Mouse (Mus musculus) limb, embryonic 15.5 days (tissue): ENCODE data around the gene Mturn. TPM values are rescaled to one million over a fixed set of nuclear protein-coding genes. Genes with fewer than 3 reads are reported as not detected.

Source experiments
- ATAC-seq: fragments of 200-750 bp; cut with Nextera tagmentation; 2 replicates; pipeline ENCODE4 v1.8.0; 2017; ENCODE audit warnings: low read depth, moderate TSS enrichment; ENCODE audit not compliant: insufficient number of reproducible peaks, low FRiP score, low TSS enrichment
- H3K27ac ChIP-seq: fragments of 300-500 bp; sonication (generic); 2 replicates; pipeline ENCODE4 v1.5.1; 2015; ENCODE audit warnings: moderate library complexity, mild to moderate bottlenecking, inconsistent platforms
- H3K27me3 ChIP-seq: fragments of 300-500 bp; sonication (generic); 2 replicates; pipeline ENCODE4 v1.6.1; 2015; ENCODE audit warnings: inconsistent platforms
- H3K36me3 ChIP-seq: fragments of 300-500 bp; sonication (generic); 2 replicates; pipeline ENCODE4 v1.6.1; 2015; ENCODE audit warnings: inconsistent platforms
- H3K4me1 ChIP-seq: fragments of 300-500 bp; sonication (generic); 2 replicates; pipeline ENCODE4 v1.6.1; 2015; ENCODE audit warnings: inconsistent platforms
- H3K4me2 ChIP-seq: fragments of 300-500 bp; sonication (generic); 2 replicates; pipeline ENCODE4 v1.6.1; 2015; ENCODE audit warnings: mild to moderate bottlenecking, inconsistent platforms
- H3K4me3 ChIP-seq: fragments of 300-500 bp; sonication (generic); 2 replicates; pipeline ENCODE4 v1.5.1; 2015; ENCODE audit warnings: mild to moderate bottlenecking, inconsistent platforms
- H3K9ac ChIP-seq: fragments of 300-500 bp; sonication (generic); 2 replicates; pipeline ENCODE4 v1.6.1; 2015; ENCODE audit warnings: inconsistent platforms
- H3K9me3 ChIP-seq: fragments of 300-500 bp; sonication (generic); 2 replicates; pipeline ENCODE4 v1.6.1; 2016; ENCODE audit warnings: inconsistent platforms
- WGBS: fragments of 180-500 bp; shearing (Covaris S2); methylation state at CpG from one replicate; pipeline ENCODE4 v1.1.7; 2015; 5-methylcytosine and 5-hydroxymethylcytosine counted together
- polyA plus RNA-seq: library from polyadenylated mRNA; unstranded; fragments of >200 nt; fragmentation: Nextera tagmentation; extraction: Ambion mirVana; gene quantifications from 2 replicates; pipeline ENCODE4 v1.2.1, GENCODE M21; 2015

Gene Mturn
- polyA plus RNA-seq, 1 experiment from 2014 or later: 10.6 TPM

DNA sequence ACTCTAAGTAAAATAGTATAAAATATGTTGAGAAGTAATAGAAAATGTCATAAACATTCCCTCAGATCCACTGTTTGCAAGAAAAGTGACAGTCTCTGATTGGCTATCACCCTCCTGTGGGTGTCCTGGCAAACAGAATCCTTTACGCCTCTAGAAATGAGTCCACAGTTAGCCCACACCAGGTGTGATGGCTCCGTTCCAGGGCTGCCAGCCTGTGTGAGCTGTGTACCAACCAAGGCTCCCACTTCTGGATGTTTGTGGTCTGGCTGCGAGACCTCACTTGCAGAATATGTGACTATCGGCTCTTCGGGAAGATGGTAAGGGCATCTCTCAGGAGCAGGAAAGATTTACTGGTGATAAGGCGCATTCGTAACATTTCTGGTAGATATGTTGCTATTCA lies 67.6 kb downstream of the Mturn start:
- WGBS: 78% methylated on average over 7 of the region's 7 CpGs
- H3K9me3 ChIP-seq: no peaks in the 10 kb centered on the region
- H3K9ac ChIP-seq: no peak overlapping the region
- H3K4me1 ChIP-seq: 0 out of 2 replicates have a peak, but pooled peaks cover 2% of the 10 kb centered on the region
- H3K4me3 ChIP-seq: no peak overlapping the region
- H3K27ac ChIP-seq: no peak overlapping the region
- no peak for ATAC-seq
- H3K4me2 ChIP-seq: no peak overlapping the region
- H3K27me3 ChIP-seq: no peaks in the 10 kb centered on the region
- H3K36me3 ChIP-seq: no peaks in the 10 kb centered on the region

DNA sequence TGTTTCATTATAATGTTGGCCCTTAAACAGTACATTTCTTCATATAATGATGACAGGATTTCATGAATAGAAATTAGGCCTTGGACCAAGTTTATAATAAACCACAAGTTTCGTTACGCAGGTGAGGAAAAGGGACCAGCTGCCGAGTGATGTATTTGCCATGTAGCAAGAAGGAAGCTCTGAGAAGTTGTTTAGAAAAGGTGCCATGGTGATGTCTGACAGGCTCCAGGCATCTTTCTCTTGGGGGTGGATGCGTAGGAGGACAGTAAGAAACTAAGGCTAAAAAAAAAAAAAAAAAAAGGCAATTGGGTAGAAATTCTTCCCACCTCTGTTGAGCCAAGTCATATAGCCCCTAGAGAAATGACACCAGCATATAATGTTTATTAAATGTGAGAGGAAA lies 70.2 kb downstream of the Mturn start:
- Histone ChIP-seq H3K36me3 (no peaks in the 10 kb centered on the region), H3K9ac (no peak overlapping the region), H3K4me2 (no peak overlapping the region), H3K9me3 (no peaks in the 10 kb centered on the region), H3K4me3 (no peak overlapping the region), H3K4me1 (0 out of 2 replicates have a peak, but pooled peaks cover 2% of the 10 kb centered on the region), H3K27me3 (no peaks in the 10 kb centered on the region), H3K27ac (no peak overlapping the region)
- no peak for ATAC-seq
- 76% methylated on average over 4 of the region's 4 CpGs for WGBS

DNA sequence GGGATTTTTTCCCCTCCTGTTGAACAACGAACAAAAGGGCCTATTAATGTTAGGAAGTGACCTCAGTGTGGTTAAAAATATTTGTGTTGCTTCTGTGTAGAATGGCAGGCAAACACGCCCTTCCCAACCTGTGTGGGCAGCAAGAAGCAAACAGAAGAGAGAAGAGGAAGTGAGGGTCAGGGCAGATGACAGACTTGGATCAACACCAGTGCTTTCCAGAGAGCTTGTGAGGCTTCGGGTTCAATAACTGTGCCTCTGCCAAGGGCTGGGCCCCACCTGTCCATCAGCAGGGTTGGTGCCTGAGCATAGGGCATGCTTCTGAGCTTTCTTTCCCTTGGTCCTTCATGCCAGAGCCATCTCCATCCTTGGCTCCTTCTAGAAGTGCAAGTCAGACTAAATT lies 70.7 kb downstream of the Mturn start:
- no peak overlapping the region for H3K4me3 ChIP-seq
- H3K4me1 ChIP-seq: 0 out of 2 replicates have a peak, but pooled peaks cover 2% of the 10 kb centered on the region
- no peaks in the 10 kb centered on the region for H3K36me3 ChIP-seq
- H3K27me3 ChIP-seq: no peaks in the 10 kb centered on the region
- H3K9ac ChIP-seq: no peak overlapping the region
- H3K9me3 ChIP-seq: no peaks in the 10 kb centered on the region
- no peak overlapping the region for H3K27ac ChIP-seq
- no peak overlapping the region for H3K4me2 ChIP-seq
- no peak for ATAC-seq
- 54% methylated on average over 3 of the region's 3 CpGs for WGBS

Other genes starting within 250 kb of the Mturn start
- gene Scrn1, start 115.1 kb upstream of the Mturn start, polyA plus RNA-seq: 6.4 and 7.8 TPM in 2 replicates
- 5.8 and 7.6 TPM in 2 replicates for gene Plekha8, start 86.5 kb upstream of the Mturn start, polyA plus RNA-seq
- gene Fkbp14, start 84.3 kb upstream of the Mturn start, polyA plus RNA-seq: 69.7 and 71.9 TPM in 2 replicates
- 3.5 and 4.8 TPM in 2 replicates for gene Znrf2, start 135.3 kb downstream of the Mturn start, polyA plus RNA-seq